Mouse (Mus musculus) midbrain, postnatal 0 days (tissue): ENCODE results near the gene Scn1a. TPM values are rescaled to one million over a fixed set of nuclear protein-coding genes. Genes with fewer than 3 reads are reported as not detected.
A peak's percentile ranks its signal among the peaks of the same experiment; 100 is the strongest.

ENCODE experiments used
- ATAC-seq: fragments of 200-750 bp; cut with Nextera tagmentation; 2 replicates; pipeline ENCODE4 v1.8.0; 2017; ENCODE audit warnings: moderate number of reproducible peaks, mild to moderate bottlenecking, moderate TSS enrichment, moderate library complexity; ENCODE audit not compliant: low FRiP score
- DNase-seq: peaks from one replicate; pipeline ENCODE4 v3.0.0-alpha.2; 2015; ENCODE audit warnings: low spot score
- H3K27ac ChIP-seq: fragments of 300-500 bp; sonication (generic); 2 replicates; pipeline ENCODE4 v1.5.1; 2014; ENCODE audit warnings: low read depth, mild to moderate bottlenecking, low read length, mixed read lengths
- H3K27me3 ChIP-seq: fragments of 300-500 bp; sonication (generic); 2 replicates; pipeline ENCODE4 v1.6.1; 2014; ENCODE audit warnings: low read length, control low read depth, mixed read lengths; ENCODE audit not compliant: insufficient read depth
- H3K36me3 ChIP-seq: fragments of 300-500 bp; sonication (generic); 2 replicates; pipeline ENCODE4 v1.6.1; 2014; ENCODE audit warnings: low read length, control low read depth, mixed read lengths; ENCODE audit not compliant: insufficient read depth
- H3K4me1 ChIP-seq: fragments of 300-500 bp; sonication (generic); 2 replicates; pipeline ENCODE4 v1.6.1; 2014; ENCODE audit warnings: mild to moderate bottlenecking, control low read depth, antibody characterized with exemption, low read length, mixed read lengths; ENCODE audit not compliant: insufficient read depth
- H3K4me2 ChIP-seq: fragments of 300-500 bp; sonication (generic); 2 replicates; pipeline ENCODE4 v1.6.1; 2014; ENCODE audit warnings: low read depth, mild to moderate bottlenecking, low read length, mixed read lengths; ENCODE audit not compliant: poor library complexity, severe bottlenecking
- H3K4me3 ChIP-seq: fragments of 300-500 bp; sonication (generic); 2 replicates; pipeline ENCODE4 v1.5.1; 2014; ENCODE audit warnings: low read depth, mild to moderate bottlenecking, low read length, moderate library complexity
- H3K9ac ChIP-seq: fragments of 300-500 bp; sonication (generic); replicated peaks from 2 replicates; pipeline ENCODE4 v1.6.1; 2014; ENCODE audit warnings: mild to moderate bottlenecking, low read length, moderate library complexity, mixed read lengths; ENCODE audit not compliant: poor library complexity, severe bottlenecking
- H3K9me3 ChIP-seq: fragments of 300-500 bp; sonication (generic); 2 replicates; pipeline ENCODE4 v1.6.1; 2016; ENCODE audit warnings: low read length, control low read depth
- CTCF ChIP-seq: IDR thresholded peaks from 2 replicates; pipeline ENCODE4 v1.5.1; 2016; ENCODE audit warnings: antibody characterized with exemption, mild to moderate bottlenecking
- WGBS: fragments of 180-500 bp; shearing (Covaris S2); extraction: QIAGEN DNeasy Blood & Tissue Kit; methylation state at CpG from one replicate; pipeline ENCODE4 v1.1.7; 2014; 5-methylcytosine and 5-hydroxymethylcytosine counted together
- polyA plus RNA-seq: library from polyadenylated mRNA; unstranded; fragments of >200 nt; fragmentation: Nextera tagmentation; extraction: Ambion mirVana; gene quantifications from 2 replicates; pipeline ENCODE4 v1.2.1, GENCODE M21; 2015
- total RNA-seq: library from RNA; depleted of rRNA; stranded (reverse); fragments of >200 nt; gene quantifications from 2 replicates; pipeline ENCODE4 v1.2.3, GENCODE M21; 2014

Scn1a gene
- total and polyA plus RNA-seq, 2 experiments from 2014 or later, result 23.1 to 27.4 TPM

DNA sequence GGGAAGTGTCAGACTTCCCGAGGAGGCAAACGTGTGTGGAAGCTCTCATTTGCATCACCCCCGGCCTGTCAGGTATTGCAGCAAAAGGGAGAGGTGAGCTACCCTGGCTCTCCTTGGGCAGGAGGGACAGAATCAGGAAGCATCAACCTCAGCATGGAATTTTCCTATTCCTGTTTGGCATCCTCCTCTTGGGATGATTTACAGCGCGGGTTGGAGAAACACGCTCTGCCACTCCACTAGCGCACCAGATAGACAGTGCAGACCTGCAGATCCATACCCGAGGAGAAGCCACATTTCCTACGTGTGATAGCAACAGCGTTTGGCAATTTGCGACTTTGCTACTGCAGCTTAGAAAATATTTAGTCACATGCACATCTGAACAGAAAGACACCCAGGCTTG, 32.2 kb downstream of the Scn1a start:
- peak overlapping the region; percentile 55 for H3K4me2 ChIP-seq
- H3K27ac ChIP-seq, result peak overlapping the region; percentile 77
- peak; percentile 9 for DNase-seq
- WGBS, result 14% methylated on average over 11 of the region's 11 CpGs
- no peaks in the 10 kb centered on the region for H3K36me3 ChIP-seq
- peak; percentile 55; the same call in 1 of the 2 replicates for ATAC-seq
- peak overlapping the region; percentile 54 for H3K4me3 ChIP-seq
- H3K27me3 ChIP-seq, result no peaks in the 10 kb centered on the region
- no peaks in the 10 kb centered on the region for H3K9me3 ChIP-seq
- TF ChIP-seq CTCF, result no peak
- H3K9ac ChIP-seq, result peak overlapping the region; percentile 68
- H3K4me1 ChIP-seq, result peaks cover 13% of the 10 kb centered on the region; the same call in 1 of the 2 replicates

DNA sequence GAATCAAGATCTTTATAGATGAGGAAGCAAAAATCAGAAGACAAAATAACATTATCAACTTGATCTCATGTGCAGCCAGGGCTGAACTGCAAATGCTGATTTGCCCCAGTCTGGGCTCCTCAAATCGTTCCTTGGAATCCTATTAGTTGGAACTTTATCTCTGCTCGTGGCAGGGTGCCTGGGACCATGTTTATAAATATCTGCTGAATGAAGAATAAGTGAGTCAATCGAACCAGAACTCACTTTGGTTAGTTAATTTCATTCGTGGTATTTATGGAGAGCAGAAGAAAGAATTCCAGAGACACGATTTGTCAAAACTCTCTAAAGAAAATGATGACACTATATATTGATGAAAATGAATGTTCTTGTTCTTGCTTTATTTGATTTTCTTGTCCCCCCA, 48.1 kb downstream of the Scn1a start:
- Histone ChIP-seq H3K9ac (no peak overlapping the region), H3K27ac (no peak overlapping the region), H3K9me3 (no peaks in the 10 kb centered on the region), H3K4me1 (no peaks in the 10 kb centered on the region), H3K36me3 (no peaks in the 10 kb centered on the region), H3K4me2 (no peak overlapping the region), H3K4me3 (no peak overlapping the region), H3K27me3 (no peaks in the 10 kb centered on the region)
- DNase-seq (no peak), ATAC-seq (no peak)
- WGBS, result 76% methylated on average over 5 of the region's 5 CpGs
- no peak for TF ChIP-seq CTCF

DNA sequence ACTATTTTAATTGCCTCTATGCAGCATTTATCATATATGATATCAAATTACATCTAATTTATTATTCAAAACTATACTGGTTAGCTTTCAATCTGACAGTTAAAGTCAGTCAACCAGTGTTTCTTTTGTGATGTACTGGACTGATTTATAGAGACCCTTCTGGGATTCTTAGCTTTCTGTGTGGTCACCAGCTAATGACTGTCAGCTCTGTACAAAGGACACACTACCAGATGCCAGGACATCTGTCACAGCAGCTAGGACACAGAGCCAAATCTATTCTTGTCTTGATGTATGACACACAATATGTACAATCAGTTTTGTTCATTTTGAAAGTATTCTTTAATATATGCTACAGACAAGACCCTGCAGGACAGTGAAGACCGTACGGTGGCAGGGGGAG, 72.7 kb downstream of the Scn1a start:
- no peaks in the 10 kb centered on the region for H3K36me3 ChIP-seq
- DNase-seq (peak; percentile 19), ATAC-seq (no peak; the same call in 1 of the 2 replicates)
- no peak overlapping the region for H3K4me3 ChIP-seq
- H3K4me2 ChIP-seq, result no peak overlapping the region
- H3K9ac ChIP-seq, result no peak overlapping the region
- no peak for TF ChIP-seq CTCF
- no peak overlapping the region for H3K27ac ChIP-seq
- no peaks in the 10 kb centered on the region for H3K4me1 ChIP-seq
- H3K27me3 ChIP-seq, result no peaks in the 10 kb centered on the region
- 42% methylated on average over 2 of the region's 2 CpGs for WGBS
- no peaks in the 10 kb centered on the region for H3K9me3 ChIP-seq

DNA sequence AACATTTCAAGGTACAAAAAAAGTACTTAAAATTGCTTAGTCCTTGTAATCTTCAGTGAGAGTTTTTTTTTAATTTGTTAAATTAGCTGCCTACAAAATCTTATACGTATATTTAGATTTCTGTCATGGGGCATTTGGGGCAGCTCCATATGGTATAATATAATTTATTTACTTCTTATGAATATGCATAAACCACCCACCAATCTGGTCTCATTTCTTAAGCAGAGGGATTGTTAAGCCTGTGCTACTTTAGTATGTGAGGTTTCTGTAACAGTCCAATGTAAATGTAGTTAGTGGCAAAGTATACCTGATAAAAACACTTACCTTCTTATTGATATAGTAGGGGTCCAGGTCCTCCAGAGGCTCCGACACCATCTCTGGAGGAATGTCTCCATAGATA, 90.0 kb downstream of the Scn1a start:
- Histone ChIP-seq H3K36me3 (no peaks in the 10 kb centered on the region), H3K4me2 (no peak overlapping the region), H3K9ac (no peak overlapping the region), H3K4me1 (no peaks in the 10 kb centered on the region), H3K4me3 (no peak overlapping the region), H3K9me3 (no peaks in the 10 kb centered on the region), H3K27ac (no peak overlapping the region), H3K27me3 (no peaks in the 10 kb centered on the region)
- 81% methylated on average over 2 of the region's 2 CpGs for whole genome bisulfite sequencing
- ATAC-seq, result no peak
- DNase-seq, result no peak
- no peak for TF ChIP-seq CTCF

DNA sequence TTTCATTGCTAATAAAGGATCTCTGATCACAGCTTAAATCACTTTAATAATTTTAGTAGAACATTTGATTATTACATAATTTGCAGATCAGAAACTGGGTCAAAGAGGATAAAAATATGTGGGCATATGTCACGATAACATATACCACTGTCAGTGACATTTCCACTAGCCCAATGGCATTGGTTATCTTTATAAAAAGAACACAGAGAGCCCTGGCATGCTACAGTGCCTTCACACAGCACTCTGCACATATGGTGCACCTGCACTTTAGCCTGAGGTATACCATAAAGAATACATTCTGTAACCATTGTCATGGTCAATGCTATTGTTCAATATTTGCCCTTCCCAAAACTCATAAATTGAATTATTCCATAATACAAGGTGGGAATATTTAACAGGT, 94.0 kb downstream of the Scn1a start:
- DNase-seq, result no peak
- no peak for TF ChIP-seq CTCF
- 91% methylated on average over 1 of the region's 1 CpGs for WGBS
- no peak overlapping the region for H3K4me2 ChIP-seq
- no peak overlapping the region for H3K4me3 ChIP-seq
- H3K9me3 ChIP-seq, result no peaks in the 10 kb centered on the region
- no peak for ATAC-seq
- no peaks in the 10 kb centered on the region for H3K4me1 ChIP-seq
- H3K27ac ChIP-seq, result no peak overlapping the region
- no peak overlapping the region for H3K9ac ChIP-seq
- no peaks in the 10 kb centered on the region for H3K27me3 ChIP-seq
- H3K36me3 ChIP-seq, result no peaks in the 10 kb centered on the region

DNA sequence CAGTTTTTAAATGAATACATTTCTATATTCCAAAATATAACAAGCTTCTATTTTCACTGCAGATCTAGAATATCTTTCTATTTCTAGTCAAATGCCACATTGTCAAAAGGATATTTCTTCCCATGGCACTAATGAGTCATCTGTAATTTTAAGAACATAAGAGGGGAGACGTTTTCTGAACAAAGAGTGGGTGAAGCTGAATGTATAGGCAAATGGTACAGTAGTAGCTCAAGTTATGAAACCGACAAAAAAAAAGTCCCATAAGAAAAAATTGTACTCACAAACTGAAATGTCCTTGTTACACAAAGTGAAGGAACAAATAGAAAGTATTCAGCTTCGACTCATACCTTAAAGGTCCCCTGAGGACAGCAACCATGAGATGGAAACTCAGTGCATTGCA, 94.5 kb downstream of the Scn1a start:
- Histone ChIP-seq H3K36me3 (no peaks in the 10 kb centered on the region), H3K9me3 (no peaks in the 10 kb centered on the region), H3K27me3 (no peaks in the 10 kb centered on the region), H3K4me1 (no peaks in the 10 kb centered on the region), H3K27ac (no peak overlapping the region), H3K4me3 (no peak overlapping the region), H3K4me2 (no peak overlapping the region), H3K9ac (no peak overlapping the region)
- WGBS, result 83% methylated on average over 3 of the region's 3 CpGs
- TF ChIP-seq CTCF, result no peak
- ATAC-seq, result no peak
- no peak for DNase-seq
